Mouse (Mus musculus): ENCODE measurements around the gene Xpr1.

DNA sequence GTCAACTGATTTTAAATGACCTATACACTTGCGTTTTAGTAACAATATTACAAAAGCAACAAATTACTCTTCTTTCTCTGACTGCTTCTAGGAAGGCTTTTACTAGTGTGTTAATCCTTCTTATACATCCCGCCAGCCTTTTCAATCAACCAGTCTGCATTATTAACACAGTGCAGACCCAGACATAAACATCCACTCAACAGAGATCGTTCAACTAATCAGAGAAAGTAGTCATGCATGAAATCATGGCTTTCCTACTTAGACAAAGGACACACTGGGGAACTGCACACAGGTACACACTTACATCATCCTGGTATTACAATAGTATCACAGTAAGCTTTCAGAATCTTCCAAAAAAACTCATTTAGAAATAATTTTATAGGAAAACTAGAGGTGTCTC lies 105.5 kb downstream of the Xpr1 start:
- TF ChIP-seq POLR2A (IDR thresholded peaks at IDR 0.05; ENCODE audit: insufficient read depth, low read depth, low read length) (no peak), CTCF (IDR thresholded peaks at IDR 0.05; ENCODE audit: insufficient read depth, low read depth, low read length) (no peak)

Measured in olfactory bulb, adult 2 months (tissue).